Mouse (Mus musculus): ENCODE data around the gene Cpxm1. TPM values are rescaled to one million over a fixed set of nuclear protein-coding genes. Genes with fewer than 3 reads are reported as not detected.
A peak's percentile ranks its signal among the peaks of the same experiment; 100 is the strongest.

The Cpxm1 gene
- polyA plus RNA-seq, 1 experiment from 2014 or later = 91.6 TPM

DNA sequence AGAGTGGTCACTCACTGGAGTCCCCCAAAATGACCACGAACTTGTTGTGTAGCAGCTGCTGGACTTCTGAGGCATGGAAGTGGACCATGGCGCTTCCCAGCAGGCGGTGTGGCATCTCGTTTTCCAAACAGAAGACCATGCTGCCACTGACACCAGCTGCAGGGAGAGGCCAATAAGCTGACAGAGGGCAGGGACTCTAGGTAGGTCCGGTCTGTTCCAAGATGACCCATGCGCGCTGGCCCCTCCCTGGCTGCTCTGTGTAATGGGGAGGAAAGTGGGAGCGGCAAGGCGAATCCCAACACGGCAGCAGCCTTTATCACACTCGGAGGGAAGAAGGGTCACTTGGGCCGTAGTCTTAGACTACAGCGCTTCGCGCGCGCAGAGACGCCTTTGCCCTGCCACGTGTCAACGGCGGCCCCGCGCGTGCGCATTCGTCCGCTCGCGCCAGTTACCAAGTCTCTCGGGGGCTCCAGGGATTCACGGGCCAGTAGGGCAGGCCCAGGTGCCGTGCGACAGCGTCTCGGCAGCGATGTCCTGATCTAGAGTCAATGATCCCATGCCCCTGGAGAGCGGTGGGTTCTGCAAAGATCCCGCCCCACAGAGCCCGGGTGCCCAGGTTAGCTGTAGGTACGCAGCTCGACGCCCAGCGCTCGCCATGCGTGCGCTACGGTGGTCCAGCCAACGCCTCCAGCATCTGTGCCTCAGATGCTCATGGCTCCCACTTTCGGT, 26.2 kb upstream of the Cpxm1 start:
- Histone ChIP-seq H3K4me3 (replicated peaks) (peak overlapping the region; percentile 86), H3K4me1 (replicated peaks) (peaks cover 14% of the 10 kb centered on the region), H3K27ac (peak overlapping the region; percentile 93), H3K36me3 (peaks cover 35% of the 10 kb centered on the region), H3K27me3 (no peaks in the 10 kb centered on the region), H3K9me3 (no peaks in the 10 kb centered on the region), H3K9ac (replicated peaks) (peak overlapping the region; percentile 74), H3K4me2 (peak overlapping the region; percentile 78)
- ATAC-seq (ENCODE audit: insufficient number of reproducible peaks, insufficient read depth, low FRiP score, low TSS enrichment, low read depth) = peak; percentile 77
- WGBS = 12% methylated on average over 49 of the region's 49 CpGs

- Histone ChIP-seq H3K4me1 (replicated peaks) (peaks cover 14% of the 10 kb centered on the region), H3K9me3 (no peaks in the 10 kb centered on the region), H3K27ac (no peak overlapping the region), H3K4me3 (replicated peaks) (no peak overlapping the region), H3K36me3 (peaks cover 37% of the 10 kb centered on the region), H3K9ac (replicated peaks) (no peak overlapping the region), H3K27me3 (no peaks in the 10 kb centered on the region), H3K4me2 (no peak overlapping the region)
- WGBS = 96% methylated on average over 26 of the region's 26 CpGs
- ATAC-seq (ENCODE audit: insufficient number of reproducible peaks, insufficient read depth, low FRiP score, low TSS enrichment, low read depth) = no peak
These were observed 24.6 kb upstream of the Cpxm1 start for GRCm38 (mm10) chr2:130421781-130422620.

DNA sequence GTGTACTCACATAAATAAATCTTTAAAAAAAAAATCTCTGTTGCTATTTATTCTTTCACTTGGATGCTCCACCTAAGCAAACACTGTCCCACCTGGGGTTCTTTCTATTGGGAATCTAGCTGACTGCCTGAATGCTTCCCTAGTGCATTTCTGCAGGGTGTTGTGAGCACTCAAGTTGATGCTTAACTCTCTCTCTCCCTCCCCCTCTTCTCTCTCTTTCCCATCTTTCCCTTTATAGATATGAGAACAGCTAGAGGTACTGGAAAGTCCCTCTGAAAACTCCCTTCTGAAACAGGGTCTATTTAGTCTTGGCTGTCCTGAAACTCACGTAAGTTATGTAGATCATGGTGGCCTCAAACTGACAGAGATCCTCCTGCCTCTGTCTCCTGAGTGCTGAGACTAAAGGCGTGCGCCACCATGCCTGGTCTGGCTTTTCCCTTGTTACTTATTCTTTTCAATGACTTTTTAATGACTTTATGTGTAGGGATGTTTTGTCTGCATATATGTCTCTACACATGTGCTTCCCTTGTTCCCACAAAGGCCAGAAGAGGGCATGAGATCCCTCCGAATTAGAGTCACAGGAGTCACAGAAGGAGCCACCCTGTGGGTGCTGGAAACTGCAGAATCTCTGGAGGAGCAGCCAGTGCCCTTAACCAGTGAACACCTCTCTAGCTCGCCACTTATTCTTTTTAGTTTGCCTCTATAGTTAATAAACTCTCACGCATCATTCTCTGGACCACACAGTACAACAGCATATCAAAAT, 16.9 kb upstream of the Cpxm1 start:
- Histone ChIP-seq H3K4me3 (replicated peaks) (no peak overlapping the region), H3K4me1 (replicated peaks) (peaks cover 8% of the 10 kb centered on the region), H3K4me2 (no peak overlapping the region), H3K9me3 (no peaks in the 10 kb centered on the region), H3K36me3 (peaks cover 13% of the 10 kb centered on the region), H3K27ac (no peak overlapping the region), H3K9ac (replicated peaks) (no peak overlapping the region), H3K27me3 (no peaks in the 10 kb centered on the region)
- no peak for ATAC-seq (ENCODE audit: insufficient number of reproducible peaks, insufficient read depth, low FRiP score, low TSS enrichment, low read depth)
- WGBS = 68% methylated on average over 6 of the region's 6 CpGs

DNA sequence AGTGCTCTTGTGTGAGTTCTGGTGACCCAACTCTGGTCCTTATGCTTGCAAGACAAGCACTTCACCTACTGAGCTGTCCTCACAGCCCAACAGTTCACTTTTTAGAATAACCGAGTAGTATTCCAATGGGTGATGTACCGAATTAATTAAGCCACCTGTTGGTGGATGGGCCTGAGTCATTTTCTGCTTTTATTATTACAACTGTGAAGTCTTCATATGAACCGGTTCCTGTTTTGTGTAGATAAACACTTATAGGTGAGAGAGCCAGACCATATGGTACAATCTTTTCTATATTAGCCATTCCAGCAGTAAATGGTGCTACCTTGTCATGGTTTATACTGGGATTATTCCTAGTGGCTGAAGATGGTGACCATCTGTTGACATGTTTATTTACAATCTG, 15.4 kb upstream of the Cpxm1 start:
- H3K4me1 ChIP-seq (replicated peaks) = peaks cover 23% of the 10 kb centered on the region
- no peak overlapping the region for H3K4me3 ChIP-seq (replicated peaks)
- no peak overlapping the region for H3K9ac ChIP-seq (replicated peaks)
- no peak for ATAC-seq (ENCODE audit: insufficient number of reproducible peaks, insufficient read depth, low FRiP score, low TSS enrichment, low read depth)
- WGBS = 91% methylated on average over 3 of the region's 3 CpGs
- no peaks in the 10 kb centered on the region for H3K9me3 ChIP-seq
- no peaks in the 10 kb centered on the region for H3K36me3 ChIP-seq
- no peak overlapping the region for H3K27ac ChIP-seq
- no peak overlapping the region for H3K4me2 ChIP-seq
- no peaks in the 10 kb centered on the region for H3K27me3 ChIP-seq

DNA sequence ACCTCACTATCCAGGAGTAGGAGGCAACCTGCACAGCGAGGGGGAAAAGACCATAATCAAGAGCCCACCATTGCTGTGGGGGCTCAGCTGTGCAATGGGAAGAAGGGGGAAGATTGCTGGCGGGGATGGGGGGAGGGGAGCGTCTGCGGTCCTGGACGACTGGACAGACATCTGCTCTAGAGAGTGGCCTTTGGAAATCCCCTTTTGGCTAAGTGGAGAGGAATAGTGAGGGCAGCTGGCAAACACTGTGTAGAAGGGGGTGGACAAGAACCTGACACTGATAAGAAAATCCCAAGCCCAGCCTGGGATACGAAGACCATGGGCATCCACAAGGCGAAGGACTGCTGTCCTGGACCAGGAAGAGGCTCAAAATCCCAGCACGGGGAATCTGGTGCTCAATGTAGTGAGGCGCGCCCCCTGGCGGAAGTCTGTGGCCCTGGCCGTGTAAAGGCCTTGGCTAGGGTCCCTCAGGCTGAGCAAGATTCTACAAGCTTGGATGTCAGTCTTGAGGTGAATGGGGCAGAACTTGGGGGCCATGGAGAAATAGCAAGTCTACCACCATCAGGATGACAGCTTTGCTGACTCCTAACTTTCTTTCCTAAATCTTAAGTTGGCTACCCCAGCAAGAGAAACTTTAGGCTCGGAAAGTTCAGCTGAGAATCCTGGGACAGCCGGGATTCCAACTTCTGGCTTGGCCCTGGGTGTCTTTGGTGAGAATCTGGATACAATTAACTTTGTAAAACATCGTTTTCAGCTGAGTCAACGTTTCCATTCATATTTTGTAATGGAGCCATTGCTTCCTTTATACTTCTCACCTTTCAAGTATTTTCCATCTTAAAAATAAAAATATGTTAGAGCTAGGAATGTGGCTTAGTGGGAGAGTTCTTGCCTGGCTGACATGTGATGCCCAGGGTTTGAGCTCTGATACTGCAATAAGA, 14.5 kb upstream of the Cpxm1 start:
- peak; percentile 69; the same call in 1 of the 2 replicates for ATAC-seq (ENCODE audit: insufficient number of reproducible peaks, insufficient read depth, low FRiP score, low TSS enrichment, low read depth)
- H3K4me2 ChIP-seq = no peak overlapping the region
- no peak overlapping the region for H3K9ac ChIP-seq (replicated peaks)
- 38% methylated on average over 16 of the region's 16 CpGs for WGBS
- no peaks in the 10 kb centered on the region for H3K9me3 ChIP-seq
- H3K27ac ChIP-seq = no peak overlapping the region
- H3K36me3 ChIP-seq = no peaks in the 10 kb centered on the region
- no peaks in the 10 kb centered on the region for H3K27me3 ChIP-seq
- H3K4me1 ChIP-seq (replicated peaks) = peaks cover 24% of the 10 kb centered on the region
- no peak overlapping the region for H3K4me3 ChIP-seq (replicated peaks)

- ATAC-seq (ENCODE audit: insufficient number of reproducible peaks, insufficient read depth, low FRiP score, low TSS enrichment, low read depth) = peak; percentile 13; the same call in 1 of the 2 replicates
- Histone ChIP-seq H3K4me1 (replicated peaks) (peaks cover 24% of the 10 kb centered on the region), H3K9ac (replicated peaks) (no peak overlapping the region), H3K36me3 (no peaks in the 10 kb centered on the region), H3K4me3 (replicated peaks) (no peak overlapping the region), H3K27ac (peak overlapping the region; percentile 67; the same call in 1 of the 2 replicates), H3K27me3 (peaks cover 3% of the 10 kb centered on the region; the same call in 1 of the 2 replicates), H3K9me3 (no peaks in the 10 kb centered on the region), H3K4me2 (no peak overlapping the region; the same call in 1 of the 2 replicates)
- 11% methylated on average over 6 of the region's 6 CpGs for WGBS
These were observed 10.8 kb upstream of the Cpxm1 start for GRCm38 (mm10) chr2:130408194-130408593.

DNA sequence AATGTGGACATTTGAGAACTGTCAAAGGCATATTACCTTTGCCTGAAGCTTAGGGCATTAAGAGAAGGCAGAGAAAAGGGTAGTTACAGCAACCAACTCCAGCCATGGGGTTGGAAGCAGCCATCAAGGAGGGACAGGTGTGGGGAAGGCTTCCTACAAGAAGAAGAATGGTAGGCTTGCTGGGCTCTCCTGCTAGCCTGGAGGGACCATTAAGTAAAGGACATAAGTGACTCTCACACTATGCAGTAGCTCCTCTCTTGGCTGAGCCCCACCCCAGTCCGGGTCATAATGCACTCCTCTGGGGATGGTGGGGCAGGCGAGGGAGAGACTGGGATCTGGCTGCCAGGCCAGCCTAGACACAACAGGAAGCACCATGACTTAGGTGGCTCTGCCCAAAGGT, 8.8 kb upstream of the Cpxm1 start, which contains the start of gene Tmem239:
Tmem239 (plus strand) TSS at position 301 of the 400 bp plus-strand sequence.
- Histone ChIP-seq H3K36me3 (no peaks in the 10 kb centered on the region), H3K9ac (replicated peaks) (no peak within 1 kb of the TSS), H3K4me1 (replicated peaks) (peaks cover 22% of the 10 kb centered on the region), H3K27me3 (peaks cover 3% of the 10 kb centered on the region; the same call in 1 of the 2 replicates), H3K27ac (no peak within 1 kb of the TSS), H3K4me2 (no peak within 1 kb of the TSS), H3K9me3 (no peaks in the 10 kb centered on the region), H3K4me3 (replicated peaks) (no peak within 1 kb of the TSS)
- 74% methylated on average over 2 of the region's 2 CpGs for WGBS
- no peak for ATAC-seq (ENCODE audit: insufficient number of reproducible peaks, insufficient read depth, low FRiP score, low TSS enrichment, low read depth)

GRCm38 (mm10) chr2:130404939-130405338, 7.6 kb upstream of the Cpxm1 start, which contains the start of the genes Gm28372 and 1700020A23Rik:
Gene Gm28372 (plus strand): TSS chr2:130405239.
Gene 1700020A23Rik (plus strand): TSS chr2:130405259.
- Histone ChIP-seq H3K36me3 (no peaks in the 10 kb centered on the region), H3K9me3 (no peaks in the 10 kb centered on the region), H3K4me3 (replicated peaks) (no peak within 1 kb of the TSS), H3K9ac (replicated peaks) (no peak within 1 kb of the TSS), H3K4me1 (replicated peaks) (peaks cover 28% of the 10 kb centered on the region), H3K27ac (no peak within 1 kb of the TSS), H3K4me2 (no peak within 1 kb of the TSS), H3K27me3 (peaks cover 3% of the 10 kb centered on the region; the same call in 1 of the 2 replicates)
- ATAC-seq (ENCODE audit: insufficient number of reproducible peaks, insufficient read depth, low FRiP score, low TSS enrichment, low read depth) = no peak
- 83% methylated on average over 1 of the region's 1 CpGs for whole genome bisulfite sequencing

- peaks cover 3% of the 10 kb centered on the region; the same call in 1 of the 2 replicates for H3K27me3 ChIP-seq
- H3K4me2 ChIP-seq = no peak overlapping the region
- ATAC-seq (ENCODE audit: insufficient number of reproducible peaks, insufficient read depth, low FRiP score, low TSS enrichment, low read depth) = no peak
- H3K4me1 ChIP-seq (replicated peaks) = peaks cover 19% of the 10 kb centered on the region
- no peaks in the 10 kb centered on the region for H3K36me3 ChIP-seq
- no peaks in the 10 kb centered on the region for H3K9me3 ChIP-seq
- no peak overlapping the region for H3K27ac ChIP-seq
- H3K4me3 ChIP-seq (replicated peaks) = no peak overlapping the region
- 86% methylated on average over 4 of the region's 4 CpGs for WGBS
- H3K9ac ChIP-seq (replicated peaks) = no peak overlapping the region
These were observed 4.5 kb upstream of the Cpxm1 start for GRCm38 (mm10) chr2:130401891-130402290.

DNA sequence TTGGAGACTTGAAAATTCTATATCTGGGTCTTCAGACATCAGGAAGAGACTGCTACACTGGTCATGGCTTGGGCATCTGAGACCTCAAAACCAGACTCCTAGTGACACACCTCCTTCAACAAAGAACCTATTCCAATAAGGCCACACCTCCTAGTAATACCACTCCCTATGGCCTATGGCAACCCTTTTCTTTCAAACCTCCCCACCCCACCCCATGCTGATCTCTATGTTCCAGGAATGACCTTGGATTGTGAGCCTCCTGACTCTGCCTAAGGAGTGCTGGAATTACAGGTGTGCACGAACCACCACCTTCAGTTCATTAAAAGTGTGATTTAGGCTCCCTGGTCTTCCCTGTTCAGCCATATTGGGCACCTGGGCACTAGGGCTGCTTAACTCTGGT, 2.7 kb upstream of the Cpxm1 start:
- Histone ChIP-seq H3K36me3 (peaks cover 12% of the 10 kb centered on the region), H3K4me3 (replicated peaks) (no peak overlapping the region), H3K4me2 (no peak overlapping the region), H3K9me3 (no peaks in the 10 kb centered on the region), H3K4me1 (replicated peaks) (peaks cover 27% of the 10 kb centered on the region), H3K27me3 (no peaks in the 10 kb centered on the region), H3K27ac (no peak overlapping the region), H3K9ac (replicated peaks) (no peak overlapping the region)
- 80% methylated on average over 1 of the region's 1 CpGs for WGBS
- no peak for ATAC-seq (ENCODE audit: insufficient number of reproducible peaks, insufficient read depth, low FRiP score, low TSS enrichment, low read depth)
